Mouse (Mus musculus): ENCODE data around the gene Itgb1.

DNA sequence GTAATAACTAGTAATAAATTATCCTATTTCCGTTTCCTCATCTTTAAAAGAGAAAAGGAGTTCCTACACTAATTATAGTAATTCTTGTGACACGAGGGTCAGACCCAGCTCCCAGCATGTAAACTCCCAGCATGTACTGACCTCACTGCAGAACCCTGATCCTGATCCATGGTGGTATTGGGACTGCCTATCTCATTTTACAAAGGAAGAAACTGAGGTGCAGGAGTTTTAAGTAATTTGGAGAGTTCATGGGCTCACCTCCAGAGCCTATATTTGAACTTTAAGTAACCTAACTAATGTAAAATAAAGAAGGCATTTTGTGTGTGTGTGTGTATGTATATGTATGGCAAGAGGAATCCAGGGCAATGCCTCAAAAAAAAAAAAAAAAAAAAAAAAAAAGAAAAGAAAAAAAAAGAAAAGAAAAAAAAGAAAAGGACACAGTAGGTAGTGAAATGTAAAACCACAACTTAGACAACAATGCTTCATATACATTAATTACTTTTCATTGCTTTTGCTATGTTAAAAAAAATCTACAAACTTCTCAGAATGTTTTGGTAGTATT lies 1.1 kb downstream of the Itgb1 start:
- TF ChIP-seq POLR2A (IDR thresholded peaks at IDR 0.05; ENCODE audit: borderline replicate concordance, insufficient read depth, low read length) (no peak), CTCF (IDR thresholded peaks at IDR 0.05; ENCODE audit: borderline replicate concordance, insufficient read depth, low read depth, low read length) (no peak)

All from cerebellum, adult 2 months (tissue).